Mouse (Mus musculus) retina, embryonic 14.5 days (tissue): ENCODE results near the gene Hinfp.
"Not testable (repeated sequence)": the region's sequence is repeated elsewhere in the genome, so short reads cannot be mapped to it uniquely, and the experiment has no call there.

Experiments
- DNase-seq: peaks from one replicate; pipeline ENCODE4 v3.0.0-alpha.2; 2015; ENCODE audit warnings: low spot score

Hinfp gene

GRCm38 (mm10) chr9:44332918-44333638, 27.6 kb upstream of the Hinfp start:
- DNase-seq = no peak

GRCm38 (mm10) chr9:44330736-44331135, 25.3 kb upstream of the Hinfp start:
- no peak for DNase-seq

GRCm38 (mm10) chr9:44327926-44328325, 22.5 kb upstream of the Hinfp start:
- no peak for DNase-seq

- peak; percentile 57 for DNase-seq
These were observed 21.7 kb upstream of the Hinfp start for GRCm38 (mm10) chr9:44327064-44327711.

GRCm38 (mm10) chr9:44326371-44327063, 21.0 kb upstream of the Hinfp start:
- peak; percentile 84 for DNase-seq

GRCm38 (mm10) chr9:44325768-44326370, 20.4 kb upstream of the Hinfp start, which contains the start of gene Dpagt1:
Dpagt1 (plus strand) TSS chr9:44326019.
- no peak for DNase-seq

GRCm38 (mm10) chr9:44325032-44325767, 19.7 kb upstream of the Hinfp start:
- DNase-seq = not testable (repeated sequence)

GRCm38 (mm10) chr9:44324147-44324546, 18.7 kb upstream of the Hinfp start:
- no peak for DNase-seq

GRCm38 (mm10) chr9:44323656-44324055, 18.2 kb upstream of the Hinfp start:
- not testable (repeated sequence) for DNase-seq

GRCm38 (mm10) chr9:44320799-44321133, 15.3 kb upstream of the Hinfp start:
- no peak for DNase-seq

GRCm38 (mm10) chr9:44319887-44320798, 14.7 kb upstream of the Hinfp start, which contains the start of gene C2cd2l:
C2cd2l (minus strand) TSS chr9:44320285.
- DNase-seq = peak; percentile 97

- DNase-seq = no peak
These were observed 13.8 kb upstream of the Hinfp start for GRCm38 (mm10) chr9:44319105-44319886.

GRCm38 (mm10) chr9:44318826-44319095, 13.3 kb upstream of the Hinfp start:
- no peak for DNase-seq

GRCm38 (mm10) chr9:44318076-44318825, 12.8 kb upstream of the Hinfp start:
- DNase-seq = no peak

GRCm38 (mm10) chr9:44317452-44317851, 12.0 kb upstream of the Hinfp start:
- no peak for DNase-seq

GRCm38 (mm10) chr9:44314910-44315309, 9.4 kb upstream of the Hinfp start:
- DNase-seq = no peak

- no peak for DNase-seq
These were observed 8.7 kb upstream of the Hinfp start for GRCm38 (mm10) chr9:44314257-44314547.

GRCm38 (mm10) chr9:44313476-44314256, 8.2 kb upstream of the Hinfp start:
- no peak for DNase-seq
